Mouse (Mus musculus) hindbrain, embryonic 16.5 days (tissue): ENCODE measurements around the gene Kdelr1. TPM values are rescaled to one million over a fixed set of nuclear protein-coding genes. Genes with fewer than 3 reads are reported as not detected.
A peak's percentile ranks its signal among the peaks of the same experiment; 100 is the strongest.
"Not testable (repeated sequence)": the region's sequence is repeated elsewhere in the genome, so short reads cannot be mapped to it uniquely, and the experiment has no call there.

Experiments
- ATAC-seq: fragments of 200-750 bp; cut with Nextera tagmentation; 2 replicates; pipeline ENCODE4 v1.8.0; 2017; ENCODE audit warnings: moderate TSS enrichment, moderate library complexity
- H3K27ac ChIP-seq: fragments of 300-500 bp; sonication (generic); 2 replicates; pipeline ENCODE4 v1.5.1; 2014; ENCODE audit warnings: low read depth, mild to moderate bottlenecking, control low read depth, low read length, moderate library complexity
- H3K27me3 ChIP-seq: fragments of 300-500 bp; sonication (generic); replicated peaks from 2 replicates; pipeline ENCODE4 v1.6.1; 2014; ENCODE audit warnings: low read length; ENCODE audit not compliant: control insufficient read depth, insufficient read depth
- H3K36me3 ChIP-seq: fragments of 300-500 bp; sonication (generic); 2 replicates; pipeline ENCODE4 v1.6.1; 2014; ENCODE audit warnings: mild to moderate bottlenecking, low read length, moderate library complexity, mixed read lengths; ENCODE audit not compliant: control insufficient read depth, insufficient read depth
- H3K4me1 ChIP-seq: fragments of 300-500 bp; sonication (generic); 2 replicates; pipeline ENCODE4 v1.6.1; 2014; ENCODE audit warnings: low read depth, low read length; ENCODE audit not compliant: control insufficient read depth, insufficient read depth
- H3K4me2 ChIP-seq: fragments of 300-500 bp; sonication (generic); 2 replicates; pipeline ENCODE4 v1.6.1; 2014; ENCODE audit warnings: mild to moderate bottlenecking, low read length, control low read depth, moderate library complexity
- H3K4me3 ChIP-seq: fragments of 300-500 bp; sonication (generic); 2 replicates; pipeline ENCODE4 v1.5.1; 2014; ENCODE audit warnings: mild to moderate bottlenecking, low read length, control low read depth, moderate library complexity
- H3K9ac ChIP-seq: fragments of 300-500 bp; sonication (generic); 2 replicates; pipeline ENCODE4 v1.6.1; 2014; ENCODE audit warnings: low read depth, mild to moderate bottlenecking, control low read depth, low read length, moderate library complexity
- H3K9me3 ChIP-seq: fragments of 300-500 bp; sonication (generic); 2 replicates; pipeline ENCODE4 v1.6.1; 2014; ENCODE audit warnings: mild to moderate bottlenecking, low read length, moderate library complexity; ENCODE audit not compliant: control insufficient read depth
- WGBS: fragments of 180-500 bp; shearing (Covaris S2); extraction: QIAGEN DNeasy Blood & Tissue Kit; methylation state at CpG from one replicate; pipeline ENCODE4 v1.1.7; 2014; 5-methylcytosine and 5-hydroxymethylcytosine counted together
- polyA plus RNA-seq: library from polyadenylated mRNA; unstranded; fragments of >200 nt; fragmentation: Nextera tagmentation; extraction: Ambion mirVana; gene quantifications from 2 replicates; pipeline ENCODE4 v1.2.1, GENCODE M21; 2015

The Kdelr1 gene
- polyA plus RNA-seq, 1 experiment from 2014 or later, result 54.5 TPM

DNA sequence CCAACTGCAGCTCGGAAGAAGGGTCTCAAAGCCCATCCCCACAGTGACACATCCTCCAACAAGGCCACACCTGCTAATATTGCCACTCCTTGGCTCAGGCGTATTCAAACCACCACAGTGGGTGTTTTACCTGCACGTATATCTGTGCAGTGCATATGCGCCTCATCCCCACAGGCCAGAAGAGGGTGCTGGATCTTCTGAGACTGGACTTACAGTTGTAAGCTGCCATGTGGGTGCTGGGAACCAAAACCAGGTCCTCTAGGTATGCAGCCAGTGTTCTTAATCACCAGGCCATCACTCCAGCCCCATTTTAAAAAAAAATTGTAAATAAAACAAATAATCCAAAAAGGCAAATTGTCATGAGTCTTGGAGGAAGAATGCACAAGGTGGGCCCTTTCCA lies 8.0 kb downstream of the Kdelr1 start:
- H3K4me1 ChIP-seq, result no peaks in the 10 kb centered on the region
- no peaks in the 10 kb centered on the region for H3K27me3 ChIP-seq
- H3K4me3 ChIP-seq, result no peak overlapping the region
- WGBS, result 90% methylated on average over 4 of the region's 4 CpGs
- no peak overlapping the region for H3K4me2 ChIP-seq
- H3K9ac ChIP-seq, result no peak overlapping the region
- peaks cover 56% of the 10 kb centered on the region for H3K36me3 ChIP-seq
- ATAC-seq, result no peak
- no peaks in the 10 kb centered on the region for H3K9me3 ChIP-seq
- no peak overlapping the region for H3K27ac ChIP-seq

GRCm38 (mm10) chr7:45881011-45881410 lies 8.4 kb downstream of the Kdelr1 start:
- Histone ChIP-seq H3K4me3 (no peak overlapping the region), H3K27me3 (no peaks in the 10 kb centered on the region), H3K27ac (no peak overlapping the region), H3K9ac (no peak overlapping the region), H3K36me3 (peaks cover 54% of the 10 kb centered on the region), H3K4me1 (no peaks in the 10 kb centered on the region), H3K9me3 (no peaks in the 10 kb centered on the region), H3K4me2 (no peak overlapping the region)
- WGBS, result 93% methylated on average over 2 of the region's 2 CpGs
- no peak for ATAC-seq

GRCm38 (mm10) chr7:45887246-45887645 lies 14.7 kb downstream of the Kdelr1 start:
- ATAC-seq, result 0 out of 2 replicates have a peak, but pooled peaks have one; percentile 19

GRCm38 (mm10) chr7:45892651-45893050 lies 20.1 kb downstream of the Kdelr1 start:
- H3K9me3 ChIP-seq, result no peaks in the 10 kb centered on the region
- no peak overlapping the region for H3K4me2 ChIP-seq
- ATAC-seq, result no peak
- 87% methylated on average over 2 of the region's 2 CpGs for WGBS
- peaks cover 4% of the 10 kb centered on the region for H3K4me1 ChIP-seq
- no peaks in the 10 kb centered on the region for H3K36me3 ChIP-seq
- no peaks in the 10 kb centered on the region for H3K27me3 ChIP-seq
- H3K9ac ChIP-seq, result no peak overlapping the region
- H3K27ac ChIP-seq, result no peak overlapping the region
- H3K4me3 ChIP-seq, result no peak overlapping the region

More at GRCm38 (mm10) chr7:45887246-45887645, 14.7 kb downstream of the Kdelr1 start:
- 56% methylated on average over 3 of the region's 3 CpGs for WGBS
- Histone ChIP-seq H3K27ac (no peak overlapping the region), H3K4me2 (no peak overlapping the region), H3K27me3 (no peaks in the 10 kb centered on the region), H3K9ac (no peak overlapping the region; the same call in 1 of the 2 replicates), H3K36me3 (peaks cover 25% of the 10 kb centered on the region), H3K9me3 (no peaks in the 10 kb centered on the region), H3K4me3 (no peak overlapping the region), H3K4me1 (no peaks in the 10 kb centered on the region)

GRCm38 (mm10) chr7:45895931-45896516 lies 23.5 kb downstream of the Kdelr1 start:
- WGBS, result 74% methylated on average over 6 of the region's 6 CpGs
- Histone ChIP-seq H3K9me3 (no peaks in the 10 kb centered on the region), H3K27ac (no peak overlapping the region), H3K9ac (no peak overlapping the region), H3K36me3 (no peaks in the 10 kb centered on the region), H3K4me3 (peak overlapping the region; percentile 48), H3K27me3 (no peaks in the 10 kb centered on the region), H3K4me1 (peaks cover 8% of the 10 kb centered on the region), H3K4me2 (peak overlapping the region; percentile 59)
- ATAC-seq, result peak; percentile 35

DNA sequence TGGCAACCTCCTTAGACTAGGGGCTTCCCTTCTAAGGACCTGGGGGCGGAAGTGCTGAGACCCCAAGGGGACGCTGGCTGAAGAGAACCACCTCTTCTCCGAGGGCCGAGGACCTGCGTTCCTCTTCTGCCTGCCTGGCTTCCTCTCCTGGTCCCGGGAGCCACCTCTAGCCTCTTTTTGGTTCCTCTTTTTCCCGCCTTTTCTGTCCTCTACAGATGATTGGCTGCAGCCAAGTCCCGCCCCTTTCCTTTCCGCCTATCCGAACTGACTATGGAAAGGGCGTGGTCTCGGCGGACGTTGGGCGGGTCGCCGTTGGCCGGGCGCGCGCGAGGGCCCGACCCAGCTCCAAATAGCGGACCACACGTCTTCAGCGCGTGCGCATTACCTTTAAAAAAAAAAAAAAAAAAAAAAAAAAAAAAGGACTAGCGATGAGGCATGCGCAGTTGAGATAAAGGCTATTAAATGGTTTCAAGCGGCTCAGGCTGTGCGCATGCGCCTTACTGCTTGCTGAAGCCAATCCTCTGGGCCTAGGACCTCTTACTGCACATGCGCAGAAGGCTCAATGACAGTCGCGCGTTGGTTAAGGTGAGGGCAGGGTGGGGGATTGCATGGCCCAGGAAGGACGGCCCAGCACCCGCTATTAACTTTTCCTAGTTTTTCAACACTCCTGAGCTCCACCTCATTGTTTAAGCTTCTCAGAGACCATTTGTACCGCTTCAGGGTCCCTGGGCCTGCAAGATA lies 24.1 kb downstream of the Kdelr1 start, which contains the start of the genes Syngr4 and Tmem143:
Gene Syngr4, minus strand, starts transcription at position 198 of the 741 bp plus-strand sequence.
Gene Tmem143, plus strand, starts transcription at position 425 of the 741 bp plus-strand sequence.
- H3K9ac ChIP-seq, result peak within 1 kb of the TSS; percentile 65
- peak within 1 kb of the TSS; percentile 59 for H3K4me2 ChIP-seq
- no peaks in the 10 kb centered on the region for H3K9me3 ChIP-seq
- H3K36me3 ChIP-seq, result no peaks in the 10 kb centered on the region
- H3K27me3 ChIP-seq, result no peaks in the 10 kb centered on the region
- ATAC-seq, result peak; percentile 93
- H3K4me3 ChIP-seq, result peak within 1 kb of the TSS; percentile 48
- H3K4me1 ChIP-seq, result peaks cover 8% of the 10 kb centered on the region
- peak within 1 kb of the TSS; percentile 63 for H3K27ac ChIP-seq
- WGBS, result under 1% methylated on average over 39 of the region's 40 CpGs

DNA sequence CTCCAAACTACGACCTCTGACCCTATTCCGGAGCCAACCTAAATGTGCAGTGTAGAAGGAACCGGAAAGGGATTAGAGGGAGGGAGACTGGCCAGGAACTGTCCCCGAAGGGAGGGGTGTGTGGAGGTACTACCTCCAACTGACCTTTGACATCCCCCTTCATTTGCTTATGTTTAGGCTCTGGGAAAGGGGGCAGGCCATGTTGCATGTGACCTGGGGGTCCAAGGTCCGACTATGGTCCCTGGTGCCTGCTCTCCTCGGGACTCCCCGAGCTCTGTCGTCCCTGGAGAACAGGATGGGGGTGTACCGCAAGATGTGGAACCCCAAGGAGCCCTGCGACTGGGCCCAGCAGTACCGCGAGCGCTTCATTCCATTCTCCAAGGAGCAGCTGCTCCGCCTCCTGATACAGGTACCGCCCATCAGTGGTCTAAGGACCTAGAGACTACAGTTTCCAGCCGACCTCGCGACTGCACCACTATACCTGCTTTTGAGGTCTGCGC lies 24.7 kb downstream of the Kdelr1 start:
- Histone ChIP-seq H3K4me2 (peak overlapping the region; percentile 59), H3K36me3 (no peaks in the 10 kb centered on the region), H3K4me1 (peaks cover 8% of the 10 kb centered on the region), H3K27me3 (no peaks in the 10 kb centered on the region), H3K9ac (peak overlapping the region; percentile 65), H3K27ac (peak overlapping the region; percentile 63), H3K4me3 (peak overlapping the region; percentile 48), H3K9me3 (no peaks in the 10 kb centered on the region)
- 2% methylated on average over 19 of the region's 19 CpGs for WGBS
- ATAC-seq, result peak; percentile 70

GRCm38 (mm10) chr7:45898125-45898524 lies 25.6 kb downstream of the Kdelr1 start:
- H3K9me3 ChIP-seq, H3K9ac ChIP-seq, H3K27me3 ChIP-seq, H3K27ac ChIP-seq, ATAC-seq, H3K4me1 ChIP-seq, H3K36me3 ChIP-seq, H3K4me3 ChIP-seq: not testable (repeated sequence)
- peak overlapping the region; percentile 59 for H3K4me2 ChIP-seq
- WGBS, result 51% methylated on average over 4 of the region's 4 CpGs

GRCm38 (mm10) chr7:45901562-45901961 lies 29.0 kb downstream of the Kdelr1 start:
- Histone ChIP-seq H3K27me3 (no peaks in the 10 kb centered on the region), H3K4me3 (no peak overlapping the region), H3K4me1 (peaks cover 6% of the 10 kb centered on the region), H3K9me3 (no peaks in the 10 kb centered on the region), H3K9ac (no peak overlapping the region), H3K27ac (no peak overlapping the region), H3K36me3 (no peaks in the 10 kb centered on the region), H3K4me2 (no peak overlapping the region)
- no peak for ATAC-seq
- WGBS, result 57% methylated on average over 5 of the region's 5 CpGs
